Mouse (Mus musculus) ES-E14 (cell line): ENCODE results near the gene Tmem86b. TPM values are rescaled to one million over a fixed set of nuclear protein-coding genes. Genes with fewer than 3 reads are reported as not detected.

Experiments
- DNase-seq: peaks from one replicate; pipeline ENCODE4 v3.0.0-alpha.2; 2013; ENCODE audit warnings: low read depth, low spot score
- H3K27ac ChIP-seq: 2 replicates; pipeline ENCODE4 v1.5.1; 2012; ENCODE audit warnings: low read depth, mild to moderate bottlenecking, low read length, moderate library complexity, mixed read lengths; ENCODE audit not compliant: poor library complexity, insufficient read depth, severe bottlenecking
- H3K36me3 ChIP-seq: 2 replicates; pipeline ENCODE4 v1.6.1; 2012; ENCODE audit warnings: mild to moderate bottlenecking, low read length, moderate library complexity, mixed read lengths; ENCODE audit not compliant: control insufficient read depth, poor library complexity, insufficient read depth, severe bottlenecking
- H3K4me1 ChIP-seq, 2 experiments: fragments of 150-350 bp in 1 of 2; sonication (generic) in 1 of 2; 2 replicates each; pipeline ENCODE4 v1.6.1; 2012; ENCODE audit warnings: low read length in 2 of 2, mild to moderate bottlenecking in 1 of 2, mixed read lengths in 1 of 2; ENCODE audit not compliant: control insufficient read depth in 2 of 2, insufficient read depth in 2 of 2, poor library complexity in 1 of 2
- H3K4me3 ChIP-seq, 2 experiments: fragments of 150-350 bp in 1 of 2; sonication (generic) in 1 of 2; 2 replicates each; pipeline ENCODE4 v1.5.1; 2012; ENCODE audit warnings: low read length in 2 of 2, low read depth in 1 of 2, mild to moderate bottlenecking in 1 of 2, mixed read lengths in 1 of 2; ENCODE audit not compliant: insufficient read depth in 1 of 2, poor library complexity in 1 of 2, severe bottlenecking in 1 of 2
- H3K9ac ChIP-seq: 2 replicates; pipeline ENCODE4 v1.6.1; 2012; ENCODE audit warnings: low read depth, mild to moderate bottlenecking, low read length, mixed read lengths; ENCODE audit not compliant: poor library complexity, insufficient read depth, severe bottlenecking
- H3K9me3 ChIP-seq: fragments of 150-350 bp; sonication (generic); 2 replicates; pipeline ENCODE4 v1.6.1; 2012; ENCODE audit warnings: low read depth, mild to moderate bottlenecking, low read length; ENCODE audit not compliant: control insufficient read depth, insufficient read depth
- CHD2 ChIP-seq: IDR thresholded peaks from 2 replicates; pipeline ENCODE4 v1.6.1; 2014; ENCODE audit warnings: mild to moderate bottlenecking, low read depth, low read length, inconsistent platforms
- HCFC1 ChIP-seq: IDR thresholded peaks from 2 replicates; pipeline ENCODE4 v1.6.1; 2012; ENCODE audit warnings: low read length, inconsistent platforms, borderline replicate concordance; ENCODE audit not compliant: insufficient read depth
- MAFK ChIP-seq: IDR thresholded peaks from 2 replicates; pipeline ENCODE4 v1.6.1; 2014; ENCODE audit warnings: mild to moderate bottlenecking, low read depth, low read length, inconsistent platforms; ENCODE audit not compliant: insufficient read depth
- ZC3H11A ChIP-seq: IDR thresholded peaks from 2 replicates; pipeline ENCODE4 v1.6.1; 2012; ENCODE audit warnings: low read depth, mild to moderate bottlenecking, inconsistent platforms, low read length, borderline replicate concordance
- ZNF384 ChIP-seq: IDR thresholded peaks from 2 replicates; pipeline ENCODE4 v1.6.1; 2012; ENCODE audit warnings: low read depth, low read length, inconsistent platforms
- in situ Hi-C, 2 experiments: fragments of 600-800 bp; cut with MboI; formaldehyde crosslinking; loops; one replicate each; pipeline ENCODE4 v1.15.1; 2025; ENCODE audit warnings: low sequenced_read_pairs in 2 of 2, inconsistent platforms in 1 of 2; ENCODE audit not compliant: unreplicated experiment in 2 of 2
- total RNA-seq: library from RNA; depleted of rRNA; stranded (reverse); fragments of 300-350 nt; gene quantifications from 2 replicates; pipeline ENCODE4 v1.2.3, GENCODE M21; 2012

Gene Tmem86b
- total RNA-seq, 1 experiment: 8.1 TPM

DNA sequence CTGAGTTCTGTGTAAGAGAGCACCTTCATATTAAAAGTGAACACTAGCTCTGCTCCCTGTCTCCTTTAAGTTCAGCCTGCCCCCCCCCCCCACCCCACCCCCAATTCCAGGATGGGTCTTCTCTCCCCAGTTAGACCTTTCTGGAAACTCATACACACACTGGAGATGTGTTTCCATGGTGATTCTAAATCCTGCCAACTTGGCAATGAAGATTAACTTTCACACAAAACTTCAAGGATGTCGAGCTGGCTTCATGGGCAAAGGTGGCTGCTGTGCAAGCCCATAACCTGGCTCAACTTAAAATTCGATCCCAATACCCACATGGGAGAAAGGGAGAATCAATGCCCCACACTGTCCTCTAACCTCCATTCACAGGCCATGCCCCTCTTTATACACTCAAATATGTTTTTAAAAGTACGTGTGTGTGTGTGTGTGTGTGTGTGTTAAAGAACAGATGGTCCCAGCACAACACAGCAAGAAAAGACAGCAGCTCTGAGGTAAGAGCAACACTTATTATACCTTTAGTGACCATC, 28.8 kb upstream of the Tmem86b start:
- TF ChIP-seq ZNF384: no peak
- TF ChIP-seq MAFK: no peak
- no peak for TF ChIP-seq HCFC1
- TF ChIP-seq CHD2: no peak
- TF ChIP-seq ZC3H11A: no peak

DNA sequence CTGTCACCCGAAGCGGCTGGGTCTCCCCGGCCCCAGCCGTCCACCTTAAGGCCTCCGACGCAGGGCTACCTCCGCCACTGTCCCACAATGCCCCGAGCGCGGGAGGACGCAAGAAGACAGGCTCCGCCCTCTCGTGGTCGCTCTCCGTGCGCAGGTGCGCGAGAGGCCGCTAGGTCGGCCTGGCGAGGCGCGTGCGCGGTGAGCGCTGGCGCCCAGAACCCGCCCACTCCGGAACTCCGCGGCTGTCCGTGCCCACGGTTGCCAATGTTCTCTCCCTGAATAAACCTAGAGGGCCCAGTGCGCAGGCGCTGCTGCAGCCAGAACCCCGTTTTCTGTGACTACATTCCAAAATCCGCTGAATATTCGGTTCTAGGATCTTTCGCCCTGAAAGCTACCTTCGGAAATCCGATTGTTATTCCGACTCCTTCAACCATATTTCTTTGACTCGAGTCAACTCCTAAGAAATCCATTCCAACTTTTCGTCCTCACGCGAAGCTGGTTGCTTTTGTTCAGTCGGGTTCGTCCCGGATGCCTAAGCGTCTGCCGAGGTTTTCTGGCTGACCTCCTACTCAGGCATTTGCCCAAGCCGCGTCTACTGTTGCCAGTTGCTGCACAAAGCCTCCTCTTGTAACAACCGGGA, 27.8 kb upstream of the Tmem86b start, which contains the start of gene Ppp6r1:
Ppp6r1 (minus strand) TSS at position 108 of the 640 bp plus-strand sequence.
- TF ChIP-seq CHD2 (no peak), ZNF384 (no peak), MAFK (no peak), HCFC1 (peak; percentile 63; the same call in 1 of the 2 replicates), ZC3H11A (0 out of 2 replicates have a peak, but pooled peaks have one; percentile 9)
- peak; percentile 80 for DNase-seq
- Histone ChIP-seq H3K4me1 (peaks cover 2 to 18% of the 10 kb centered on the region in 2 experiments; a peak in 2 of 4 replicates), H3K9ac (peak within 1 kb of the TSS; percentile 94), H3K9me3 (no peaks in the 10 kb centered on the region), H3K36me3 (0 out of 2 replicates have a peak, but pooled peaks cover 3% of the 10 kb centered on the region), H3K4me3 (peak within 1 kb of the TSS; percentile 88 to 93), H3K27ac (peak within 1 kb of the TSS; percentile 67)
- in situ Hi-C loops: no loop called here

More for the DNA sequence above, 28.8 kb upstream of the Tmem86b start:
- Histone ChIP-seq H3K36me3 (peaks cover 3% of the 10 kb centered on the region; the same call in 1 of the 2 replicates), H3K27ac (no peak overlapping the region), H3K9me3 (no peaks in the 10 kb centered on the region), H3K9ac (no peak overlapping the region), H3K4me1 (peaks cover 2 to 20% of the 10 kb centered on the region in 2 experiments; a peak in 2 of 4 replicates), H3K4me3 (peak overlapping the region in 1 of 2 experiments; percentile 88; a peak in 1 of 4 replicates)
- in situ Hi-C loops: no loop called here
- no peak for DNase-seq

GRCm38 (mm10) chr7:4658128-4658907, 27.1 kb upstream of the Tmem86b start:
- in situ Hi-C loops: no loop called here
- Histone ChIP-seq H3K4me1 (peaks cover 2 to 18% of the 10 kb centered on the region in 2 experiments; a peak in 2 of 4 replicates), H3K9me3 (no peaks in the 10 kb centered on the region), H3K27ac (peak overlapping the region; percentile 67), H3K4me3 (peak overlapping the region; percentile 88 to 93), H3K36me3 (peaks cover 5% of the 10 kb centered on the region; the same call in 1 of the 2 replicates), H3K9ac (peak overlapping the region; percentile 94)
- TF ChIP-seq CHD2 (no peak), ZC3H11A (no peak), HCFC1 (no peak; the same call in 1 of the 2 replicates), MAFK (no peak), ZNF384 (no peak)
- no peak for DNase-seq

DNA sequence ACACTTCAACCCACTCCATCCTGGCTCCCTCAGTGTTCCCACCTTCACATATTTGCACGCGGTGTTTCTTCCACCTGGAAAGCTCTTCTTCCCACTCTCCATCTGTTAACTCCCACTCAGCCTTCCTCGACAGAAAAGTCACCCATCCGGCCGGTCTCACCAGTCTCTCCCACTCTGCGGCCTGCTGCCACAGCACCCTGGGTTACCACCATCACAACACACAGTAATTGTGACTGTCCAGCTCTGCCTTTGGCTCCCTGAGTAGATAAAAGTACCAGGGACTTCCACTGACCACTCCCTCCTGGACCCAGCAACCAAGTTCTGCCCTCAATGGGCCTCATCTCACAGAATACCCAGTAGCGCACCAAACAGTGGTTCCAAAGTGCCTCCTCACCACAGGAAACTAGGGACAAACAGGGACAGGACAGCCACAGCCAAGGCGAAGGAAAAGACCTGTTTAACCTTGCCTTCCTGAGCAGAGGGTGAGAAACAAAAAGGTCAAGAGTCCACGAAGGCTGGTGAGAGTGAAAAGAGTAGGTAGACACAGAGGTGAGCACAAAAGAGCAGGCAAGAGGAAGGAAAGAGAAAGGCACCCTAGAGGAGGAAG, 26.4 kb upstream of the Tmem86b start:
- in situ Hi-C loops: no loop called here
- Histone ChIP-seq H3K36me3 (peaks cover 7% of the 10 kb centered on the region; the same call in 1 of the 2 replicates), H3K4me3 (peak overlapping the region; percentile 88 to 93), H3K4me1 (peaks cover 2 to 15% of the 10 kb centered on the region in 2 experiments; a peak in 2 of 4 replicates), H3K9me3 (no peaks in the 10 kb centered on the region), H3K27ac (no peak overlapping the region), H3K9ac (peak overlapping the region; percentile 94)
- TF ChIP-seq ZNF384 (no peak), CHD2 (no peak), MAFK (no peak), ZC3H11A (no peak), HCFC1 (no peak)
- no peak for DNase-seq
